Mouse (Mus musculus): ENCODE data around the gene Rnaseh2a.

GRCm38 (mm10) chr8:85016724-85017123 lies 47.2 kb upstream of the Rnaseh2a start:
- no peak for TF ChIP-seq RAD21 (IDR thresholded peaks at IDR 0.05; ENCODE audit: low read depth, low read length)
- no peak for TF ChIP-seq CHD2 (IDR thresholded peaks at IDR 0.05; ENCODE audit: low read length)
- TF ChIP-seq CHD1 (IDR thresholded peaks at IDR 0.05; ENCODE audit: low read depth, low read length), result no peak
- TF ChIP-seq EP300 (IDR thresholded peaks at IDR 0.05; ENCODE audit: low read depth in 1 of 2, low read length in 2 of 2), result no peak
- TF ChIP-seq USF1 (IDR thresholded peaks at IDR 0.05; ENCODE audit: low read depth, low read length), result no peak
- no peak for TF ChIP-seq ZNF384 (IDR thresholded peaks at IDR 0.05; ENCODE audit: low read depth, low read length)
- no peak for TF ChIP-seq CTCF (IDR thresholded peaks at IDR 0.05 in 2 of 3, conservative IDR thresholded peaks at IDR 0.05 in 1 of 3; ENCODE audit: control insufficient read depth in 1 of 3, insufficient read depth in 1 of 3, low read depth in 2 of 3, low read length in 3 of 3, poor library complexity in 1 of 3, severe bottlenecking in 1 of 3)
- no peak for TF ChIP-seq TAL1 (IDR thresholded peaks at IDR 0.05; ENCODE audit: low read length)
- no peak for TF ChIP-seq HCFC1 (IDR thresholded peaks at IDR 0.05; ENCODE audit: low read depth, low read length)
- TF ChIP-seq POLR2A (IDR thresholded peaks at IDR 0.05; ENCODE audit: control insufficient read depth in 1 of 2, insufficient read depth in 1 of 2, low read depth in 1 of 2, low read length in 2 of 2, poor library complexity in 1 of 2), result no peak
- TF ChIP-seq ZKSCAN1 (IDR thresholded peaks at IDR 0.05; ENCODE audit: low read depth, low read length), result no peak
- no peak for TF ChIP-seq BHLHE40 (IDR thresholded peaks at IDR 0.05; ENCODE audit: borderline replicate concordance, low read depth, low read length)
- TF ChIP-seq UBTF (IDR thresholded peaks at IDR 0.05; ENCODE audit: borderline replicate concordance, insufficient read depth, low read depth, low read length), result no peak

All from MEL (cell line).